Mouse (Mus musculus) layer of hippocampus, adult 8-10 months (tissue): ENCODE measurements around the gene Cers2. TPM values are rescaled to one million over a fixed set of nuclear protein-coding genes. Genes with fewer than 3 reads are reported as not detected.
A peak's percentile ranks its signal among the peaks of the same experiment; 100 is the strongest.

Experiments
- DNase-seq, 2 experiments: peaks; one replicate each; pipeline ENCODE4 v3.0.0; 2022; ENCODE audit warnings: low spot score in 2 of 2
- total RNA-seq, 4 experiments: library from RNA; stranded (reverse); gene quantifications; 2 replicates each; pipeline ENCODE4 v1.2.4; 2022

Gene Cers2
- total RNA-seq, 4 experiments from 2014 or later = 49.1 to 65.7 (median 61.2) TPM

GRCm38 (mm10) chr3:95287541-95287940 lies 27.1 kb upstream of the Cers2 start:
- DNase-seq = no peak

- DNase-seq = no peak
Observed at GRCm38 (mm10) chr3:95289419-95289818, 25.2 kb upstream of the Cers2 start.

GRCm38 (mm10) chr3:95290156-95290555 lies 24.4 kb upstream of the Cers2 start:
- no peak for DNase-seq

- no peak for DNase-seq
Observed at GRCm38 (mm10) chr3:95291041-95291440, 23.6 kb upstream of the Cers2 start.

GRCm38 (mm10) chr3:95292899-95293298 lies 21.7 kb upstream of the Cers2 start:
- no peak for DNase-seq

GRCm38 (mm10) chr3:95293537-95293936 lies 21.1 kb upstream of the Cers2 start:
- no peak for DNase-seq

- DNase-seq = no peak
Observed at GRCm38 (mm10) chr3:95294316-95294715, 20.3 kb upstream of the Cers2 start.

DNA sequence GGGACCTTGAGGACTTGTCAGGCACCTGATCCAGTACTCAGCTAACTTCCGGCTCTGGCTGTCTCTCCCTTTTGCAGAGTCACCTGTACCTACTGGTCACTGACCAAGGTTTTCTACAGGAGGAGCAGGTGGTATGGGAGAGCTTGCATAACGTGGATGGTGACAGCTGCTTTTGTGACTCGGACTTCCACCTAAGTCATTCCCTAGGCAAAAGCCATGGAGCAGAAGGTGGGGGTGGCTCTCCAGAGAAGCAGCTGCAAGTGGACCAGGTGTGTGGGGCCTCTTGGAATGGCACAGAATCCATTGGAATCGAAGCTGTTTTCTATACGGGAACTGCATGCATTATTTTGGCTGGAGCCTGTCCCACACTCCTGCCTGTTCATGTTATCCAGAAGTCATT lies 19.9 kb upstream of the Cers2 start:
- no peak for DNase-seq

DNA sequence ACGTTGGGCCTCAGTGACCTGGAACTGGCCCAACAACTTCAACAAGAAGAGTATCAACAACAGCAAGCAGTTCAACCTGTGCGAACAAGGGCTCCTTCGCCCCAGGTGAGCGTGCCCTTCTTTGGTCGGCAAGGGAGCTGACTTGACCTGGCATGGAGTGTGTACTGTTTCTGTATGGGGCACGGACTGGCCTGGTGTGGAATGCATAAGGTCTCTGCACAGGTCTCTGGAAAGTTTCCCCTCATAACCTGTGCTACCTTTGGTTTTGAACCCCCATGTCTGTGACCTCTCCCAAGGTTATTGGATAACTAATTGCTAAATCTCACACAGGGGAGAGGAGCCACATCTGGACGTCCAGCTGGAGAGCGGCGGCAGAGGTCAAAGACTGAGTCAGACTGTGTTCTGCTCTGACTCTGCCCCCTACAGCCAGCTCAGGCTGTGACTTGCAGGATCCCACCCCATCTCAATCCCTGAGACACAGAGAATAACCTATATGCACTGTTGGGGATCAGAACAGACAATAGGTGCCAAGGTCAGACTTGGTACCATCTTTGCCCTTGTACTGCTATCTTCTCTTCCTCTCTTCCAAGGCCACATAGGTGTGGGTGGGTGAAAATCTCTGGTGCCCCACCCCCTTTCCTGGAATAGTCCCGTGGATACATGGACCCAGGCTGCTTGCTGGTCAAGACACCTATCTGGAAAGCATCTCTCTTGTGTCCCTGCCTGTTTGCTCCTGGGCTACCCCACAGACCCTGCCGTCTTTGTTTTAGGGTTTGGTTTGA lies 19.1 kb upstream of the Cers2 start:
- DNase-seq = no peak

GRCm38 (mm10) chr3:95296103-95296469 lies 18.5 kb upstream of the Cers2 start:
- DNase-seq = no peak

GRCm38 (mm10) chr3:95298018-95298417 lies 16.6 kb upstream of the Cers2 start:
- DNase-seq = no peak

DNA sequence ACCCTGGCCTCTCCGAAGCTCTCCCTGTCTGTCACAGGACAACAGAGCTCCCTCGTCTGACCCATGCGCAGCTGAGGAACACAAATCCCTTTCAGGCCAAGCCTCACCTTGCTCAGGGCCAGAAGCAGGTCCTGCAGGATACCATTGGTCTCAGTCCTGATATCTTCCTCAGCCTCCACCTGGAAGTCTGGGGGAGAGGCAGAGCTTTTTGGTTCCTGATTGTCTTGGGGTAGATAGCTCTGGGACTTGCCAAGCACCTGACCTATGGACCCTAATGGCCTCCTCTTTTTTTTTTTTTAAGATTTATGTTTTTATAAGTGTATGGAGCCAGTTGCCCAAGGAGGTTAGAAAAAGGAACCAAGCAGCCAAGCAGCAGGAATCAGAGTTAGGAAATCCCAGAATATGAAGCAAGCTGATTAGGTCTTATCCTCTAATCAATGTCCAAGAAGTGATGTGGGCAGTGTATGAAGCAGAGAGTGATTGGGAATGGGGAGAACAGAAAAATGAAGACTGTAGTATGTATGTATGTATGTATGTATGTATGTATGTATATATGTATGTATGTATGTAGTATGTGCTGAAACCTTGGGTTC lies 13.3 kb upstream of the Cers2 start:
- DNase-seq = no peak

DNA sequence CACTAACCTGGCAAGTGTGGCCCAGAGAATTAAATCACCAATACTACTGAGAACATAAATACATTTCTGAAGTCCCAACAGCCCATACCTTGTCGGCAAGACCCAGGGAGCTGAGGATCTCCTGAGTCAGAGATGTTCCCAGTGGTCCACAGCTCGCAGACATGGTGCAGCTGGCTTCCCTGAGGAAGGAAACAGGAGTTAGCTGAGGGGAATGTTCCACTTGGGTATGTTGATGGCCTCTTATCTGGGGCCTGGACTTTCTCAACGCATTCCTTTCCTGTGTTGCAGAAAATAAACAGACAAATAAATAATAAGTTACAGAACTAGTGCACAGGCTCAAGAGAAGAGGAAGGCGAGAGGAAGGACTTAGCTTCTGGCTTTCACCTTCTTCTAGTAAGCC lies 8.3 kb upstream of the Cers2 start:
- DNase-seq = no peak

GRCm38 (mm10) chr3:95307100-95307499 lies 7.5 kb upstream of the Cers2 start, which contains the start of gene Anxa9:
Anxa9 (minus strand) TSS chr3:95307176.
- DNase-seq = no peak

DNA sequence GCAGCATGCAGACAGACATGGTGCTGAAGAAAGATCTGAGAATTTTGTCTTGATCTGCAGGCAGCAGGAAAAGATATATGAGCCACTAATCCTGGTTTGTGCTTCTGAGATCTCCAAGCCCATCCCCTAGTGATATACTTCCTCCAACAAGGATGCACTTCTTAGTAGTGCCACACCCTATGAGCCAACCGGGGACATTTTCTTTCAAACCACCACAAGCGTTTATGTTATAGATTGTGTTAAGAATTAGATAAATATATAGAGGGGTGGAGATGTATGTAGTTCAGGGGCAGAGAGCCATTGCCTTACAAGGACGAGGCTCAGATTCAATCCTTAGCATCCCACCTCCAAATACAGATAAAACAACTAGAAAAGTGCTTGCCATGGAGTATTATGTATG lies 4.1 kb upstream of the Cers2 start:
- no peak for DNase-seq

GRCm38 (mm10) chr3:95310968-95311882 lies 3.4 kb upstream of the Cers2 start:
- peak in 1 of 2 experiments; percentile 67 for DNase-seq

GRCm38 (mm10) chr3:95312623-95313022 lies 2.0 kb upstream of the Cers2 start:
- DNase-seq = no peak

DNA sequence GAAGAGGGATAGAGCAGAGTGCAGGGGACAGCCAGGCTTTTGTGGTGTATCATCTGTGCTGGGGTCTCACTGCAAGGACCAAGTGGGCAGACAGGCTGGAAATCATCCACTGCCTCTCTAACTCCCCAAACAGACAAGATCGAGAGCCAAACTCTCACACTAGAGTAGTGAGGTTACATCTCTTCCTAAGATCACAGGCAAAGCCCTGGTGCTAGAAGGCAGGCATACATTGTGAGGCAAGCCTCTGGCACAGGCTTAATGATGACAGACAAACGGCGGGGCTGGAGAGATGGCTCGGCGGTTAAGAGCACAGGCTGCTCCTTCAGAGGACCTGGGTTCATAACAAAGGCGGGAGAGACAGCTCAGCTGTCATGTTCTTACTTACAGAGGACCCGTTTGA lies 1.1 kb upstream of the Cers2 start:
- no peak for DNase-seq

GRCm38 (mm10) chr3:95314075-95314474 lies 516 bp upstream of the Cers2 start:
- no peak for DNase-seq

DNA sequence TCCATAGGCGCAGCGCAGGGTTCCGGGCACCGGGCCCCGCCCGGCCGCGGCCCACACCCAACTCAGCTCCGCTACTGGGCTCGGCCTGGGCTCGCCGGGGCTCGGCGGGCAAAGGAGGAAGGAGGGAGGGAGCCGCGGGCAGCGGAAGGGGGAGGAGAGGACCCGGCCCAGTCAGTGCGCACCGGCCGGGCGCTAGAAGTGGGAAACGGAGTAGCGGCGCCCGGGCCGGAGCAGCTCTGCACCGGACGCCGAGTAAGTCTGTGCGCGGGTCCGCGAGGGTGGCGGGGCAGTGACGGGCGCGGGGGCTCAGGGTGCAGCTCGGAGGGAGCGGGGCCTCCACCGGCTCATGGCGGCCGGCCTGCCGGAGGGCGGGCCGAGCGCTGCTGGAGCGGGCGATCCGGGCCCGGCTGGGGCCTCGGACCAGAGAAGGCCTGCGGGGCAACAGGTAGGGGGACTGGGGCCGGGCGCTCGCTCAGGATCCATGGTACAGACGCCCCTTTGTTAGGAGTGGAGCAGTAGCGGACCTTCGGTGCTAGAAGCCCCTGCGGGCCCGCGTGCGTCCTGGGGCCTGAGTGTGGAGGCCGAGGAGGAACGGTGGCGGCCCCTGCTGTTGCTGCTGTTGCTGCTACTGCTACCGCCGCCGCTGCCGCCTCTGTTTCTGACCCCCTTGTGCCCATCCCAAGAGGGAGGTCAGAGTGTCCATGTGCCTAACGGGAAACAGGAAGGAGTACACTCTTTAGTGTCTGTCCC lies 678 bp downstream of the Cers2 start:
- DNase-seq = peak in 1 of 2 experiments; percentile 54

DNA sequence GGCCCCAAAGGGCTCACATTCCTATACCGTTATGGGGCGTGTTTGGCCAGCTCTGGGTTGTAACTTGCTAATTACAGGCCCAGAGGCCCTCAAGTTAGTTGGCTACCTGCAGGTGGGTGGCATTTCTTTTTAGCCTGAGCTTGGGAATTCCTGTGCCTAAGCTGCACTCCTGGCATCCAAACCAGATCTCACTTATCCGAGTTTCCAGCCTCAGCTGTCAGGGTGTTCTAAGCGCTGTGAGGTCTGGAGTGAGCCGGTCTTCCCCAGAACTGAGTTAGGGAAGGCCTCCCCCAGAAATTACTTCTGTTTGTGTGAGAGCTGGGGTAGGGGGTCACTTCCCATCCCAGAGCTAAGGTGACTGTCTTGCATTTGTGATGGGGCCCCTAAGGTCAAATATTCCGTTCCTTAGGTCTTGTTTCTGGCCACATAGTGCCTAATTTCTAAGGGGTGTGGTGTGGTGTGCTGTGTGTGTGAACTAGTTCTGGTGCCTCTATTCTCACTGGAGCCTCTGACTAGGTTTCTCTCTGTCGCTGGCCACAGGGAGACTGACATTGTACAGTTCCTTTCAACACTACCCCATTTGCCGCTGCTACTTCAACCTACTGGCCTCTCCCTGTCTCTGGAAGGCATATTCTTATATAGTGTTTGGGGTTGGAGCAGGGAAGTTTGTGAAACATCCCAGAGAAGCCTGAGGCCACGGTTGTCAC lies 1.4 kb downstream of the Cers2 start:
- no peak for DNase-seq
